Mouse (Mus musculus): ENCODE measurements around the gene Dhx9. TPM values are rescaled to one million over a fixed set of nuclear protein-coding genes. Genes with fewer than 3 reads are reported as not detected.
A peak's percentile ranks its signal among the peaks of the same experiment; 100 is the strongest.

The Dhx9 gene
- polyA plus RNA-seq, 1 experiment from 2014 or later: 27.0 TPM

GRCm38 (mm10) chr1:153461796-153462195 is 25.7 kb downstream of the Dhx9 start:
- H3K4me1 ChIP-seq (ENCODE audit: control insufficient read depth, insufficient read depth, low read length): no peaks in the 10 kb centered on the region
- H3K4me3 ChIP-seq (ENCODE audit: low read depth, low read length): no peak overlapping the region
- ATAC-seq (ENCODE audit: low FRiP score) (no peak), DNase-seq (ENCODE audit: low spot score, missing footprints) (no peak)
- 90% methylated on average over 1 of the region's 1 CpGs for WGBS
- H3K36me3 ChIP-seq (ENCODE audit: control insufficient read depth, insufficient read depth, low read length): peaks cover 27% of the 10 kb centered on the region
- H3K9ac ChIP-seq (ENCODE audit: low read length): no peak overlapping the region
- H3K27ac ChIP-seq (ENCODE audit: low read depth, low read length): no peak overlapping the region
- H3K4me2 ChIP-seq: no peak overlapping the region
- no peaks in the 10 kb centered on the region for H3K9me3 ChIP-seq (ENCODE audit: control insufficient read depth, low read length)
- no peaks in the 10 kb centered on the region for H3K27me3 ChIP-seq (ENCODE audit: control insufficient read depth, insufficient read depth, low read length)

GRCm38 (mm10) chr1:153456137-153456536 is 31.3 kb downstream of the Dhx9 start:
- WGBS: 87% methylated on average over 5 of the region's 5 CpGs
- H3K36me3 ChIP-seq (ENCODE audit: control insufficient read depth, insufficient read depth, low read length): peaks cover 23% of the 10 kb centered on the region; the same call in 1 of the 2 replicates
- H3K4me2 ChIP-seq: no peak overlapping the region
- H3K9ac ChIP-seq (ENCODE audit: low read length): no peak overlapping the region
- no peaks in the 10 kb centered on the region for H3K4me1 ChIP-seq (ENCODE audit: control insufficient read depth, insufficient read depth, low read length)
- ATAC-seq (ENCODE audit: low FRiP score) (peak; percentile 47; the same call in 1 of the 2 replicates), DNase-seq (ENCODE audit: low spot score, missing footprints) (peak; percentile 82)
- no peaks in the 10 kb centered on the region for H3K27me3 ChIP-seq (ENCODE audit: control insufficient read depth, insufficient read depth, low read length)
- H3K27ac ChIP-seq (ENCODE audit: low read depth, low read length): no peak overlapping the region
- no peak overlapping the region for H3K4me3 ChIP-seq (ENCODE audit: low read depth, low read length)
- no peaks in the 10 kb centered on the region for H3K9me3 ChIP-seq (ENCODE audit: control insufficient read depth, low read length)

GRCm38 (mm10) chr1:153453146-153453642 is 34.3 kb downstream of the Dhx9 start:
- H3K9ac ChIP-seq (ENCODE audit: low read length): no peak overlapping the region
- H3K4me3 ChIP-seq (ENCODE audit: low read depth, low read length): no peak overlapping the region
- H3K4me1 ChIP-seq (ENCODE audit: control insufficient read depth, insufficient read depth, low read length): no peaks in the 10 kb centered on the region
- DNase-seq (ENCODE audit: low spot score, missing footprints): peak; percentile 84
- H3K27ac ChIP-seq (ENCODE audit: low read depth, low read length): no peak overlapping the region
- no peak overlapping the region for H3K4me2 ChIP-seq
- H3K27me3 ChIP-seq (ENCODE audit: control insufficient read depth, insufficient read depth, low read length): no peaks in the 10 kb centered on the region
- WGBS: 78% methylated on average over 3 of the region's 3 CpGs
- no peaks in the 10 kb centered on the region for H3K9me3 ChIP-seq (ENCODE audit: control insufficient read depth, low read length)
- ATAC-seq (ENCODE audit: low FRiP score): 0 out of 2 replicates have a peak, but pooled peaks have one; percentile 27
- peaks cover 13% of the 10 kb centered on the region; the same call in 1 of the 2 replicates for H3K36me3 ChIP-seq (ENCODE audit: control insufficient read depth, insufficient read depth, low read length)

GRCm38 (mm10) chr1:153451237-153452154 is 36.0 kb downstream of the Dhx9 start:
- DNase-seq (ENCODE audit: low spot score, missing footprints) (peak; percentile 86), ATAC-seq (ENCODE audit: low FRiP score) (no peak)
- no peaks in the 10 kb centered on the region for H3K27me3 ChIP-seq (ENCODE audit: control insufficient read depth, insufficient read depth, low read length)
- WGBS: 75% methylated on average over 10 of the region's 10 CpGs
- H3K9ac ChIP-seq (ENCODE audit: low read length): no peak overlapping the region
- no peaks in the 10 kb centered on the region for H3K9me3 ChIP-seq (ENCODE audit: control insufficient read depth, low read length)
- no peaks in the 10 kb centered on the region for H3K4me1 ChIP-seq (ENCODE audit: control insufficient read depth, insufficient read depth, low read length)
- H3K4me2 ChIP-seq: no peak overlapping the region
- H3K4me3 ChIP-seq (ENCODE audit: low read depth, low read length): no peak overlapping the region
- no peak overlapping the region for H3K27ac ChIP-seq (ENCODE audit: low read depth, low read length)
- peaks cover 5% of the 10 kb centered on the region; the same call in 1 of the 2 replicates for H3K36me3 ChIP-seq (ENCODE audit: control insufficient read depth, insufficient read depth, low read length)

GRCm38 (mm10) chr1:153446120-153446831 is 41.2 kb downstream of the Dhx9 start:
- H3K4me2 ChIP-seq: no peak overlapping the region
- no peak overlapping the region for H3K9ac ChIP-seq (ENCODE audit: low read length)
- H3K27ac ChIP-seq (ENCODE audit: low read depth, low read length): no peak overlapping the region
- DNase-seq (ENCODE audit: low spot score, missing footprints): peak; percentile 83
- H3K4me3 ChIP-seq (ENCODE audit: low read depth, low read length): no peak overlapping the region
- no peaks in the 10 kb centered on the region for H3K36me3 ChIP-seq (ENCODE audit: control insufficient read depth, insufficient read depth, low read length)
- no peaks in the 10 kb centered on the region for H3K4me1 ChIP-seq (ENCODE audit: control insufficient read depth, insufficient read depth, low read length)
- no peak for ATAC-seq (ENCODE audit: low FRiP score)
- no peaks in the 10 kb centered on the region for H3K9me3 ChIP-seq (ENCODE audit: control insufficient read depth, low read length)
- no peaks in the 10 kb centered on the region for H3K27me3 ChIP-seq (ENCODE audit: control insufficient read depth, insufficient read depth, low read length)
- 96% methylated on average over 20 of the region's 20 CpGs for WGBS

- 84% methylated on average over 4 of the region's 4 CpGs for WGBS
- Histone ChIP-seq H3K27me3 (ENCODE audit: control insufficient read depth, insufficient read depth, low read length) (no peaks in the 10 kb centered on the region), H3K27ac (ENCODE audit: low read depth, low read length) (no peak overlapping the region), H3K4me3 (ENCODE audit: low read depth, low read length) (no peak overlapping the region), H3K9me3 (ENCODE audit: control insufficient read depth, low read length) (no peaks in the 10 kb centered on the region), H3K4me1 (ENCODE audit: control insufficient read depth, insufficient read depth, low read length) (no peaks in the 10 kb centered on the region), H3K4me2 (no peak overlapping the region), H3K36me3 (ENCODE audit: control insufficient read depth, insufficient read depth, low read length) (no peaks in the 10 kb centered on the region), H3K9ac (ENCODE audit: low read length) (no peak overlapping the region)
- DNase-seq (ENCODE audit: low spot score, missing footprints) (no peak), ATAC-seq (ENCODE audit: low FRiP score) (no peak)
These were observed 43.8 kb downstream of the Dhx9 start for GRCm38 (mm10) chr1:153443632-153444031.

GRCm38 (mm10) chr1:153443019-153443418 is 44.4 kb downstream of the Dhx9 start:
- Histone ChIP-seq H3K9ac (ENCODE audit: low read length) (no peak overlapping the region), H3K4me2 (no peak overlapping the region), H3K4me1 (ENCODE audit: control insufficient read depth, insufficient read depth, low read length) (no peaks in the 10 kb centered on the region), H3K9me3 (ENCODE audit: control insufficient read depth, low read length) (no peaks in the 10 kb centered on the region), H3K27ac (ENCODE audit: low read depth, low read length) (no peak overlapping the region), H3K27me3 (ENCODE audit: control insufficient read depth, insufficient read depth, low read length) (no peaks in the 10 kb centered on the region), H3K4me3 (ENCODE audit: low read depth, low read length) (no peak overlapping the region), H3K36me3 (ENCODE audit: control insufficient read depth, insufficient read depth, low read length) (no peaks in the 10 kb centered on the region)
- ATAC-seq (ENCODE audit: low FRiP score) (no peak), DNase-seq (ENCODE audit: low spot score, missing footprints) (no peak)
- 85% methylated on average over 1 of the region's 1 CpGs for WGBS

- no peaks in the 10 kb centered on the region for H3K27me3 ChIP-seq (ENCODE audit: control insufficient read depth, insufficient read depth, low read length)
- H3K36me3 ChIP-seq (ENCODE audit: control insufficient read depth, insufficient read depth, low read length): no peaks in the 10 kb centered on the region
- H3K27ac ChIP-seq (ENCODE audit: low read depth, low read length): no peak overlapping the region
- no peak overlapping the region for H3K4me2 ChIP-seq
- no peak overlapping the region for H3K9ac ChIP-seq (ENCODE audit: low read length)
- no peaks in the 10 kb centered on the region for H3K4me1 ChIP-seq (ENCODE audit: control insufficient read depth, insufficient read depth, low read length)
- no peaks in the 10 kb centered on the region for H3K9me3 ChIP-seq (ENCODE audit: control insufficient read depth, low read length)
- WGBS: 78% methylated on average over 3 of the region's 3 CpGs
- DNase-seq (ENCODE audit: low spot score, missing footprints) (peak; percentile 54), ATAC-seq (ENCODE audit: low FRiP score) (no peak)
- no peak overlapping the region for H3K4me3 ChIP-seq (ENCODE audit: low read depth, low read length)
These were observed 45.8 kb downstream of the Dhx9 start for GRCm38 (mm10) chr1:153441656-153442055.

GRCm38 (mm10) chr1:153440752-153441151 is 46.7 kb downstream of the Dhx9 start:
- no peaks in the 10 kb centered on the region for H3K9me3 ChIP-seq (ENCODE audit: control insufficient read depth, low read length)
- H3K4me1 ChIP-seq (ENCODE audit: control insufficient read depth, insufficient read depth, low read length): no peaks in the 10 kb centered on the region
- H3K27ac ChIP-seq (ENCODE audit: low read depth, low read length): no peak overlapping the region
- no peak overlapping the region for H3K9ac ChIP-seq (ENCODE audit: low read length)
- no peaks in the 10 kb centered on the region for H3K27me3 ChIP-seq (ENCODE audit: control insufficient read depth, insufficient read depth, low read length)
- H3K36me3 ChIP-seq (ENCODE audit: control insufficient read depth, insufficient read depth, low read length): no peaks in the 10 kb centered on the region
- DNase-seq (ENCODE audit: low spot score, missing footprints) (peak; percentile 26), ATAC-seq (ENCODE audit: low FRiP score) (no peak)
- no peak overlapping the region for H3K4me3 ChIP-seq (ENCODE audit: low read depth, low read length)
- whole genome bisulfite sequencing: 81% methylated on average over 4 of the region's 4 CpGs
- H3K4me2 ChIP-seq: no peak overlapping the region

Data from midbrain, embryonic 11.5 days (tissue).